Mouse (Mus musculus) gastrocnemius, adult 18-20 months (tissue): ENCODE results near the gene Sstr2. TPM values are rescaled to one million over a fixed set of nuclear protein-coding genes. Genes with fewer than 3 reads are reported as not detected.

Source experiments
- DNase-seq: peaks from one replicate; pipeline ENCODE4 v3.0.0; 2021; ENCODE audit warnings: low spot score
- long read RNA-seq, 2 experiments: library from polyadenylated mRNA; stranded (forward); transcript quantifications; one replicate each; pipeline ENCODE4 v2.0.0; 2021
- total RNA-seq, 2 experiments: library from RNA; stranded (reverse); gene quantifications; 2 replicates each; pipeline ENCODE4 v1.2.3; 2021

Gene Sstr2
- not detected for total RNA-seq
- long read RNA-seq, experiment 1, result 0 reads
- long read RNA-seq, experiment 2, result 0 reads

DNA sequence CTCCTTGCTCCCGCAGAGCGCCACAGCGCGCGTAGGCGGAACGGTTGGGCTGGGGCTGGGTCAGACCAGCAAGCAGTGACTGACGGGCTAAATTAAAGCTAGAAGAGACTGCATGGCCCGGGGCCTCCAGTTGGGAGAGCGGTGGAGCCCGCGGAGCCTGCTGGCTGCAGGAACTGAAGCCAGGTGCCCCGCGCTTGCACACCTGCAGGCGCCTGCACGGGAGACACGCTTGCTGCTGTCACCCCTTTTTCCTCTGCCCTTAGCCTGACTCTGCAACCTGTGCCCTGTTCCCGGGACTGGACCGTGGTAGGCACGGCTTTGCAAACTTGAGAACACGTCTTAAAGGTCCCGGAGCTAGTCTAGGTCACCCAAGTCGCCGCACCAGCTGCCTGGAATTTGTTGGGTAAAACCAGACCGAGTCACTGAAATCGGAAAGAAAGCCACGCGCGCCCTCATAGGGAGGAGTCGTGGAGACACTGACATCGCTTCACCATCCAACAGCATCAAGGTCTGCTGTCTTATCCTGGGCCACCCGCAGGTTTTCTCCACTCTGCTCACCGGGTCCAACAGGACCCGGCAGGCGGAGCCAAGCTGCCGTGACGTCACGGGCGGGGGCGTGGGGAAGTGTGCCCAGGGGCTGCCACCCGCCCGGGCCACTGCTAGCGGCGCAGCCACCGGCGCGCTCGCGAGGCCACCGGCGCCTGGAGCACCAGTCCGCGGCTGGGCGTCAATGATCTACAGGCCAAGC lies at the start of gene Sstr2:
Gene Sstr2, plus strand, starts transcription at position 671 of the 748 bp plus-strand sequence.
- DNase-seq, result peak; percentile 20

DNA sequence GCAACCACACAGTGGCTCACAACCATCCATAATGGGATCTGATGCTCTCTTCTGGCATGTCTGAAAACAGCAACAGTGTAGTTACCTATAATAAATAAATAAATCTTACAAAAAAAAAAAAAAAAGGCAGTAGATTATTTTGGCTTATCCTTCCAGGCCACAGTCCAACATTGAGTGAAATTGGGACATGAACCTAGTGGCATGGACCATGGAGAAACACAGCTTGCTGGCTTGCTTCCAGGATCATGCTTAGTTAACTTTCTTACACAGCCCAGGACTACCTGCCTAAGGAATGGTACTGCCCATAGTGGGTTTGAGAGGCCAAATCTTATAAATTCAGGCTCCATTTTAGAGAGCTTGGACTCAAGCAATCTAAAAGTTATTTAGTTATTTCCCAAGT lies 47.5 kb upstream of the Sstr2 start:
- DNase-seq, result no peak

GRCm38 (mm10) chr11:113572641-113573040 lies 46.5 kb upstream of the Sstr2 start:
- no peak for DNase-seq

- DNase-seq, result no peak
Measured at GRCm38 (mm10) chr11:113577221-113577620, 41.9 kb upstream of the Sstr2 start.

GRCm38 (mm10) chr11:113583879-113584661 lies 35.1 kb upstream of the Sstr2 start:
- no peak for DNase-seq

DNA sequence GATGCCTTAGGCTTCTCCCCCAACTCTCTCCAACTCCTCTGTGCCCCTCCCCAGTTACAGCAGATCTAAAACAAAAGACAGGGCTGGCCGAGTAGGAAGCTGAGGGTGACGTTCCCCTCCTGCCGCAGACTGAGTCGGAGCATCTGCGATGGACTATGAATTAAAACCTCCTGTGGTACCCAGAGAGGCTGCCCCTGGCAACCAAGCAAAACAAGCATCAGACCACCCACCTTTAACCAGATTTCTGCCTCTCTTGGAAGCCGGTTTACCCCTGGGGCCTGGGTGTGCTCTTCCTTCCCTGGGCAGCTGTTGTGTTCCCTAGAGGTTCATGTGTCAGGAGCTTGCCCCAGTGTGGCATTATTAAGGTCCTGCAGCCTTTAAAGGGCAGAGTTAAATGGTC lies 32.7 kb upstream of the Sstr2 start:
- no peak for DNase-seq

DNA sequence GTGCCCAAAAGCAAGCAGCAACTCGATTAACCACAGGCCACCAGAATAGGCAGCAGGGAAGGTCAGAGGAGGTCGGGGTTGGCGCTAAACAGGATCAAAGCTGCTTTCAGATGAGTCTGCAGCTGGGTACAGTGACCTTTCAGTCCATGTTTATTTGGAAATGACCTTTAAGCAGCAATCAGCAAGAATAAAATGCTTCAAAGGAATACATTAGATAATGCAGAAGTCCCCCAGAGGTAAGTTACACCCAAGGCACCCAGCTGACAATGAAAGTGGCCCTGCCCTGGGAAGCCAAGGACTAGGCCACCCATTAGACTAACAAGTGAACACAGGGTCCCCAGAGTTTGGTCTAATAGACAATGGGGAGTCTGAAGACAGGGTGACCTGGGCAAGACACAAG lies 30.2 kb upstream of the Sstr2 start:
- no peak for DNase-seq

DNA sequence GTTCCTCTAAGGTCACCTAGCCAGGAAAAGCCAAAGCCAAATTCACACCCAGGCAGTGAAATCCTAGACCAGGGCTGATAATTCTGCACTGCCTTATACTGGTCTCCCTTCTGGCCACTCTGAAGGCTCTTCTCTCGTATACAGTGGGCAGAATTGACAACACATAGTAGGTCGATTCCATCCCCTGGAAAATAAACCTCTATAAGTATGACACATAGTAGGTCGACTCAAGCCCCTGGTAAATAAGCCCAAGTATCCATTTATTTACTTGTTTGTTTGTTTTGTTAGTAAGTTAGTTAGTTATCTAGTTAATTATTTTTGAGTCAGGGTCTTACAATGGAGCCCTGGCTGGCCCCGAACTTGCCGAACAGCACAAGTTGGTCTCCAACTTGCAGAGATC lies 24.0 kb upstream of the Sstr2 start:
- no peak for DNase-seq

GRCm38 (mm10) chr11:113597632-113598031 lies 21.5 kb upstream of the Sstr2 start:
- DNase-seq, result no peak

- no peak for DNase-seq
Measured at GRCm38 (mm10) chr11:113600526-113601245, 18.5 kb upstream of the Sstr2 start.

GRCm38 (mm10) chr11:113601616-113602343 lies 17.4 kb upstream of the Sstr2 start:
- DNase-seq, result no peak

DNA sequence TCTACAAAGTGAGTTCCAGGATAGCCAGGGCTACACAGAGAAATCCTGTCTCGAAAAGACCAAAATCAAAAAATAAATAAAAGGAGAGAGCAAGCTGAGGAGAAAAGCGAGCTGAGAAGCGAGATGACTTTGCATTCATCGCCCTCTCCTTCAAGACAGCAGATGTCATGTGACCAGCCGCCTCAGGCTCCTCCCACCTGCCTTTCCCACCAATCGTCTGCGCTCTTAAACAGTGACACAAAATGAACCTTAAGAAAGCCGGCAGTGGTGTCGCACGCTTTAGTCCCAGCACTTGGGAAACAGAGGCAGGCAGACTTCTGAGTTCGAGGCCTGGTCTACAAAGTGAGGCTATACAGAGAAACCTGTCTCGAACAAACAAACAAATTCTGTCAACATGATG lies 11.6 kb upstream of the Sstr2 start:
- DNase-seq, result no peak

GRCm38 (mm10) chr11:113609581-113609980 lies 9.6 kb upstream of the Sstr2 start:
- DNase-seq, result no peak

GRCm38 (mm10) chr11:113610266-113610665 lies 8.9 kb upstream of the Sstr2 start:
- no peak for DNase-seq

DNA sequence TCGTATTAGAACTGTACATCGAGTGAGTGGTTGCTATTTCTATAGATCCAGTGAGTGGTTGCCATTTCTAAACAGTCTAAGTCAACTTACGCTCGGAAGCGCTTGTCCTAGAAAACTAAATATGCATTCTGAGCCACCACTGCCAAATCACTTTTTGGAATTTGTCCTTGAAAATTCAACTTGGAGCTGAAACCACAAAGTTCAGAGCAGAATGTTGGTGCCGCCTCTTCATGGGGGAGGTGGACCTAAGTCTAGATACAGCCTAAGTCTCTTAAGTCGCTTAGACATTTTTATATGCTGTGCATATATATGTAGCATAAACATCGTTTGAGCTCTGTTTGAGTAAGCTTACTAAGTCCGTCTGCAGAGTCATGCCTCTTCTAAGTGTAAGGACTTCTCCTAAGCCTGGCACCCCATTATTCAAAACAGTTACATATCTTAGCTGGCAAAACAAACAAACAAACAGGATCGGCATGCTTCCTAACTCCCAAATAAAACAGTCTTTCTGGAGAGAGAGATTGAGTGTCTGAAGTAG lies 8.0 kb upstream of the Sstr2 start:
- no peak for DNase-seq

- DNase-seq, result peak; percentile 24
Measured at GRCm38 (mm10) chr11:113611664-113612611, 7.2 kb upstream of the Sstr2 start.

GRCm38 (mm10) chr11:113614476-113614875 lies 4.7 kb upstream of the Sstr2 start:
- no peak for DNase-seq

GRCm38 (mm10) chr11:113617132-113617911 lies 1.8 kb upstream of the Sstr2 start:
- peak; percentile 40 for DNase-seq

DNA sequence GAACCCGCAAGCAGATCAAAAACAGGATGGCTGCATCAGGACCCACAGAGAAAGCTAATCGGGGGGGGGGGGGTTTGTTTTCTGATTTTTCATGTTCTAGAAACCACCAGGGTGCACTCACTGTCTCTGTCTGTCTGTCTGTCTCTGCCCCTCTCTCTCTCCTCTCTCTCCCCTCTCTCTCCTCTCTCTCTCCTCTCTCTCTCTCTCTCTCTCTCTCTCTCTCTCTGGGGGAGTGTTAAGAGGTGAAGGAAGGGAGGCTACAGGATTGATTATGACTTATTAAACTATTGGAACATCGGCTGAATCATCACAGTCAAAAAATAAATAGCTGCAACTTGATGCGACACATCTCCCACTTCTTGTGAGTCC lies 855 bp upstream of the Sstr2 start:
- DNase-seq, result no peak
